Mouse (Mus musculus) cerebellum, adult 2 months (tissue): Measurements from ENCODE around the gene Ppp4r1.
A peak's percentile ranks its signal among the peaks of the same experiment; 100 is the strongest.

ENCODE experiments used
- CTCF ChIP-seq: fragments of 200-500 bp; IDR thresholded peaks from 2 replicates; pipeline ENCODE4 v1.5.1; 2011; ENCODE audit warnings: low read depth, mild to moderate bottlenecking, control low read depth, low read length, moderate library complexity, borderline replicate concordance; ENCODE audit not compliant: insufficient read depth
- POLR2A ChIP-seq: fragments of 200-500 bp; IDR thresholded peaks from 2 replicates; pipeline ENCODE4 v1.6.1; 2011; ENCODE audit warnings: low read length, control low read depth, borderline replicate concordance; ENCODE audit not compliant: insufficient read depth

- TF ChIP-seq POLR2A (0 out of 2 replicates have a peak, but pooled peaks have one; percentile 6), CTCF (no peak)
These were observed 1.1 kb downstream of the Ppp4r1 start for GRCm38 (mm10) chr17:65783182-65784161.
